Mouse (Mus musculus) limb, embryonic 11.5 days (tissue): ENCODE results near the gene Zfp266. TPM values are rescaled to one million over a fixed set of nuclear protein-coding genes. Genes with fewer than 3 reads are reported as not detected.

Experiments used
- ATAC-seq: fragments of 200-750 bp; cut with Nextera tagmentation; 2 replicates; pipeline ENCODE4 v1.8.0; 2017; ENCODE audit warnings: low read depth; ENCODE audit not compliant: insufficient number of reproducible peaks, low FRiP score, low TSS enrichment
- DNase-seq: peaks from one replicate; pipeline ENCODE4 v3.0.0-alpha.2; 2015; ENCODE audit warnings: low spot score
- H3K27ac ChIP-seq: fragments of 300-500 bp; sonication (generic); replicated peaks from 2 replicates; pipeline ENCODE4 v1.5.1; 2014; ENCODE audit warnings: low read depth, mild to moderate bottlenecking, low read length
- H3K27me3 ChIP-seq: fragments of 300-500 bp; sonication (generic); 2 replicates; pipeline ENCODE4 v1.6.1; 2014; ENCODE audit warnings: mild to moderate bottlenecking, low read length, mixed read lengths; ENCODE audit not compliant: control insufficient read depth, insufficient read depth
- H3K36me3 ChIP-seq: fragments of 300-500 bp; sonication (generic); 2 replicates; pipeline ENCODE4 v1.6.1; 2014; ENCODE audit warnings: mild to moderate bottlenecking, low read length, moderate library complexity, mixed read lengths; ENCODE audit not compliant: control insufficient read depth, insufficient read depth
- H3K4me1 ChIP-seq: fragments of 300-500 bp; sonication (generic); 2 replicates; pipeline ENCODE4 v1.6.1; 2014; ENCODE audit warnings: low read length, mixed read lengths; ENCODE audit not compliant: control insufficient read depth, insufficient read depth
- H3K4me2 ChIP-seq: fragments of 300-500 bp; sonication (generic); 2 replicates; pipeline ENCODE4 v1.6.1; 2014; ENCODE audit warnings: low read depth, mild to moderate bottlenecking, moderate library complexity; ENCODE audit not compliant: severe bottlenecking
- H3K4me3 ChIP-seq: fragments of 300-500 bp; sonication (generic); 2 replicates; pipeline ENCODE4 v1.5.1; 2014; ENCODE audit warnings: low read depth, low read length
- H3K9ac ChIP-seq: fragments of 300-500 bp; sonication (generic); 2 replicates; pipeline ENCODE4 v1.6.1; 2014; ENCODE audit warnings: mild to moderate bottlenecking, low read length
- H3K9me3 ChIP-seq: fragments of 300-500 bp; sonication (generic); 2 replicates; pipeline ENCODE4 v1.6.1; 2016; ENCODE audit warnings: low read length; ENCODE audit not compliant: control insufficient read depth
- WGBS: fragments of 180-500 bp; shearing (Covaris S2); extraction: QIAGEN DNeasy Blood & Tissue Kit; methylation state at CpG from one replicate; pipeline ENCODE4 v1.1.7; 2014; 5-methylcytosine and 5-hydroxymethylcytosine counted together
- polyA plus RNA-seq: library from polyadenylated mRNA; unstranded; fragments of >200 nt; fragmentation: Nextera tagmentation; extraction: Ambion mirVana; gene quantifications from 2 replicates; pipeline ENCODE4 v1.2.1, GENCODE M21; 2014

The Zfp266 gene
- polyA plus RNA-seq, 1 experiment from 2014 or later, result 147 TPM

DNA sequence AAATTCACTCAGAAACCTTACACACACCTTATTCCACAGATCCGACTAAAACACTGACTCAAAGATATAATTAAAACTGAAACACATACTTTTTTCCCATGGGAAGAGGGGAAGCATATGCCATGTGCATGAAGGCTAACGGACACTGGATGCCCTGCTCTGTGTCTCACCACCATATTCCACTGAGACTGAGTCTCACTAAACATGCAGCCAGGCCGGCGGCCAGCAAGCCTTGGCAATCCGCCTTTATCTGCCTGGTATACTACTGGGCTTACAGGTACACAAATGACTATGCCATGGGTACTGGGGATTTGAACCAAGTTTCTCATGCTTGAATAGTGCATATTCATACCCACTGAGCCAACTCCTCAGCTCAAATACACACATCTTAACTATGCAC is 41.8 kb downstream of the Zfp266 start:
- Histone ChIP-seq H3K27ac (no peak overlapping the region), H3K27me3 (no peaks in the 10 kb centered on the region), H3K36me3 (0 out of 2 replicates have a peak, but pooled peaks cover 3% of the 10 kb centered on the region), H3K9me3 (no peaks in the 10 kb centered on the region), H3K4me3 (no peak overlapping the region), H3K9ac (no peak overlapping the region), H3K4me1 (no peaks in the 10 kb centered on the region), H3K4me2 (no peak overlapping the region)
- ATAC-seq, result no peak
- DNase-seq, result no peak
- WGBS, result 97% methylated on average over 5 of the region's 5 CpGs

DNA sequence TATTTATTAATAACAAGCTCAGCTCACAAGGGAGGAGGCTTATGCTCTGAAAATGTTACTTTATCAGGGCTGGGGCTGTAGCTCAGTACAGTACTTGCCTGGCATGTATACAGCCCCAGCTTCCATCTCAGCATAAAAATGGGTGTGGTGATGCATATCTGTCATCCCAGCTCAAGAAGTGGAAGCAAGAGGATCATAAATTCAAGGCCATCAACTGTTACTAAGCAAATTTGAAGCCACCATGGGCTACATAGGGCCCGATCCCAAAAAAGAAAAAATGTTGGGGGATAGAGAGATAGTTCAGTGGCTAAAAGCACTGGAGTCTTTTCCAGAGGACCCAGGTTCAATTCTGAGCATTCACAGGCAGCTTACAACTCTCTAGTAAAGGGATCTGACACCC is 44.6 kb downstream of the Zfp266 start:
- H3K4me2 ChIP-seq, result no peak overlapping the region
- H3K4me3 ChIP-seq, result no peak overlapping the region
- no peak for ATAC-seq
- no peak for DNase-seq
- H3K4me1 ChIP-seq, result no peaks in the 10 kb centered on the region
- H3K9me3 ChIP-seq, result no peaks in the 10 kb centered on the region
- no peak overlapping the region for H3K27ac ChIP-seq
- 94% methylated on average over 1 of the region's 1 CpGs for WGBS
- H3K36me3 ChIP-seq, result no peaks in the 10 kb centered on the region; the same call in 1 of the 2 replicates
- no peak overlapping the region for H3K9ac ChIP-seq
- no peaks in the 10 kb centered on the region for H3K27me3 ChIP-seq

DNA sequence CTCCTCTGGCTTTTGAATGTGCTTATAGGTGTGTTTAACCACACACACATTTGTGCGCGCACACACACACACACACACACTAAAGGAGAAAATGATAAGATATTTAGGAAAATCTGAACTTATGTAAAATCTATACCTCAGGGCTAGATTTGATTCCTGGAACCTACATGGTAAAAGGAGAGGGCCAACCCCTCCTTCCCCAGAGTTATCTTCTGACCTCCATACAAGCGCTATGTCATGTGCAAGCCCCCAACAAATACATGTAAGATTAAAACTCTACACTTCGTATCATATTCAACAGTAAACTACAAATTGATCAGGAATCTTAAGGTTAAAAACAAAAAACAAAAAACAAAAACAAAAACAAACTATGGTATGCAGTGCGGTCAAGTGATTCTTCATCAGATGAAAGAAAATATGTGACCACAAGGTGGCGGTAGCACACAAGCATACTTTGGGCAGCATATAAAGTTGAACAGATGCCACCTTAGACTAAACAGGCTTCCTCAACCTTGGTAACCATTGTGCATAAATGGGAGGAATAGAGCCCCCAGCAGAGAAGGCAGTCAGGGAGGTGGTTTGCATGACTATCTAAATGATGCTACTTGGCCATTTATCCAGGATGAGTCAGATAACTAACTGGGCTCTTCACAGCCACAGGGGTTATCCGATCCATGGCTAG is 54.3 kb downstream of the Zfp266 start:
- WGBS, result 59% methylated on average over 7 of the region's 7 CpGs
- Histone ChIP-seq H3K27ac (no peak overlapping the region), H3K9ac (no peak overlapping the region), H3K36me3 (peaks cover 25% of the 10 kb centered on the region), H3K4me2 (no peak overlapping the region), H3K4me3 (no peak overlapping the region), H3K9me3 (peaks cover 6% of the 10 kb centered on the region; the same call in 1 of the 2 replicates), H3K4me1 (no peaks in the 10 kb centered on the region), H3K27me3 (no peaks in the 10 kb centered on the region)
- peak; percentile 73 for DNase-seq
- no peak for ATAC-seq

DNA sequence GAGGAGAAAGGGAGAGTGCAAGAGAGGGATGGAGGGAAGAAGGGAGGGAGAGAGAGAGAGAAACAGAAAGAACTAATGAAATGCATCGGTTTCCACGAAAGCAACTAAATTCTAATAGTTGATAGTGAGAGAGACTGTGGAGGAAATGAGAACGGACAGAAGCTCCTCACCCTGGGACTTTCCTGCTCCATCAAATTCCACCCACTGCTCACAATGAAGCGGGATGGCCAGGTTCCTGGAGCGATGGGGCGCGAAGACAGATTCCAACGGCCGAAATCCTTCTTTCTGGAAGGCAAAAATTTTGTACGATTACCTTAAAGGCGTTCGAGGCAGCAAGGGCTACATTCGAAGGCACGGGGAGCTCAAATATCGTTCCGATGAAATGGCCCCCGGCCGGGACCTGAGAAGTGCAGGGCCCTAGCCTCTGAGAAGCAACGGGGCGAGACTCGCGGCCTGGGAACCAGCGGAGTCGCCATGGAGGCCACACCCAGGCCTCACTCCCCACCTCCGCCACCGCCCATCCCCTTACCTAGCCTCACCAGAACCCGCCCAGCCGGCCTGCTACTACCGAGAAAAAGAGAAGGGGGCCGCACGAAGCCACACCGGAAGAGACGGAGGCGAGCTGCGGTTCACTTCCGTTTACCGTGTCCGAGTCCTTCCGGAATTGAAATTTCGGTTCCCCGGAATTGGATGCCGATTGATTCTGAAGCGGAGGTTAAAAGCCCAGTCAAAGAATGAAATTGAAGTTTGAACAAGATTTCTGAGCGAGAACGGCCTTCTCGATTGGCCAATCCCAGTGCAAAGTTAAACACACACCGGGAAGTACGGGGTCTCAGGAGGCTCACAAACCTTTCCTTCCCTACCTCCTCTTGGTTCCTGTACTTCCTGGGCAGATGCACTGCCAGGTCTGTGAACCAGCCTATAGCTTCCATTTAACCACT is 61.6 kb downstream of the Zfp266 start, which contains the start of gene Zfp26:
Gene Zfp26 (minus strand): TSS at position 786 of the 941 bp plus-strand sequence.
- H3K9me3 ChIP-seq, result no peaks in the 10 kb centered on the region
- peak within 1 kb of the TSS; percentile 68 for H3K4me2 ChIP-seq
- H3K4me1 ChIP-seq, result no peaks in the 10 kb centered on the region
- peak within 1 kb of the TSS; percentile 76 for H3K4me3 ChIP-seq
- peak within 1 kb of the TSS; percentile 80 for H3K27ac ChIP-seq
- H3K27me3 ChIP-seq, result no peaks in the 10 kb centered on the region
- DNase-seq (peak; percentile 85), ATAC-seq (peak; percentile 90)
- H3K36me3 ChIP-seq, result peaks cover 2% of the 10 kb centered on the region; the same call in 1 of the 2 replicates
- peak within 1 kb of the TSS; percentile 90 for H3K9ac ChIP-seq
- under 1% methylated on average over 48 of the region's 48 CpGs for WGBS

DNA sequence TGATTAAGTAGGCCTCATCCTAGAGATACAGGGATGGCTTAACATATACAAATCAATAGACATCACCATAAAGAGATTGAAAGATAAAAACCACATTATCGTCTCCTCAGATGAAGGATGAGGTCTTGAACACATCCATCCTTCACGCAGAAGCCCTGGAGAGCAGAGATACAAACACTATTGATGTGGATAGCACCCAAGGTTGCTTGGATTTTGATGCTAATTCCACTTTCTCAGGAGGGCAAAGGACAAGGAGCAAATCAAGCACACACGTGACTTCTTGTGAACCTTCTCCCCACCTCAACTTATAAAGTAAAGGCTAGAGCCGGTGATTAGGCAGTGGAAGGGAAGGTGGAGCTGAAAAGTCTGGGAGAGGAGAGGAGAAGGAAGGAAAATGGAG is 67.6 kb downstream of the Zfp266 start:
- Histone ChIP-seq H3K9me3 (no peaks in the 10 kb centered on the region), H3K36me3 (peaks cover 12% of the 10 kb centered on the region), H3K4me1 (no peaks in the 10 kb centered on the region), H3K27me3 (no peaks in the 10 kb centered on the region), H3K4me2 (no peak overlapping the region), H3K9ac (no peak overlapping the region), H3K4me3 (no peak overlapping the region), H3K27ac (no peak overlapping the region)
- WGBS, result 89% methylated on average over 4 of the region's 4 CpGs
- DNase-seq (no peak), ATAC-seq (no peak)

DNA sequence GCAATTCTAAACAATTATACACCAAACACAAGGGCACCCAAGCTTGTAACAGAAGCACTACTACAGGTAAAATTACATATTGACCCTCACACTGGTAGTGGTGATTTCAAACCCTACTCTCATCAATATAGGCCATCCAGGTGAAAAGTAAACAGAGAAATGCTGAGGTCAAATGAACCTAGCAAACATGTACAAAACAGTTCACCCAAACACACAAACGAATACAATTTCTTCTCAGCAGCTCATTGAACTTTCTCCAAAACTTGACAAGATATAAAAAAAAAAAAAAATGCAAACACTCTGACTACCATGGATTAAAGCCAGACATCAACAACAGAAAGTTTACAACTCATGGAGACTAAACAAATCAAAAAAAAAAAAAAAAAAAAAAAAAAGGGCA is 69.7 kb downstream of the Zfp266 start:
- H3K36me3 ChIP-seq, result peaks cover 10% of the 10 kb centered on the region
- ATAC-seq (no peak), DNase-seq (no peak)
- no peaks in the 10 kb centered on the region for H3K9me3 ChIP-seq
- no peaks in the 10 kb centered on the region for H3K4me1 ChIP-seq
- no peak overlapping the region for H3K4me2 ChIP-seq
- no peak overlapping the region for H3K4me3 ChIP-seq
- H3K27me3 ChIP-seq, result no peaks in the 10 kb centered on the region
- no peak overlapping the region for H3K27ac ChIP-seq
- 92% methylated on average over 1 of the region's 1 CpGs for WGBS
- H3K9ac ChIP-seq, result no peak overlapping the region

Other genes with a start within 250 kb of the Zfp266 start
- gene Olfr39, start 239.1 kb downstream of the Zfp266 start, polyA plus RNA-seq, result not detected in 2 replicates
- not detected in 2 replicates for gene Olfr873, start 222.9 kb downstream of the Zfp266 start, polyA plus RNA-seq
- 0.07 TPM in 1 of 2 replicates, not detected in the other for gene Olfr18, start 185.3 kb downstream of the Zfp266 start, polyA plus RNA-seq
- gene Zfp560, start 136.2 kb downstream of the Zfp266 start, polyA plus RNA-seq, result 31.9 and 33.2 TPM in 2 replicates
- 28.8 and 31.9 TPM in 2 replicates for gene Zfp26, start 61.3 kb downstream of the Zfp266 start, polyA plus RNA-seq
- 24.9 and 27.1 TPM in 2 replicates for gene Zfp426, start 28.7 kb downstream of the Zfp266 start, polyA plus RNA-seq
- gene Zfp846, start 59.9 kb upstream of the Zfp266 start, polyA plus RNA-seq, result 18.1 and 20.9 TPM in 2 replicates
- 379 and 389 TPM in 2 replicates for gene Ubl5, start 121.5 kb upstream of the Zfp266 start, polyA plus RNA-seq
- 11.7 and 14.1 TPM in 2 replicates for gene Fbxl12, start 123.3 kb upstream of the Zfp266 start, polyA plus RNA-seq
- 65.0 and 66.4 TPM in 2 replicates for gene Pin1, start 130.7 kb upstream of the Zfp266 start, polyA plus RNA-seq
- 2.6 and 3.8 TPM in 2 replicates for gene Olfm2, start 224.9 kb upstream of the Zfp266 start, polyA plus RNA-seq